Mouse (Mus musculus): ENCODE results near the gene Rgs6. TPM values are rescaled to one million over a fixed set of nuclear protein-coding genes. Genes with fewer than 3 reads are reported as not detected.

Rgs6 gene
- polyA plus RNA-seq, 1 experiment from 2014 or later, result 16.7 TPM

GRCm38 (mm10) chr12:83204361-83204760 is 616.3 kb downstream of the Rgs6 start:
- peaks cover 16% of the 10 kb centered on the region for H3K4me1 ChIP-seq (replicated peaks; ENCODE audit: control insufficient read depth, insufficient read depth, low read length)
- 56% methylated on average over 5 of the region's 5 CpGs for WGBS
- H3K27me3 ChIP-seq (replicated peaks; ENCODE audit: control insufficient read depth, insufficient read depth, low read length), result no peaks in the 10 kb centered on the region
- no peak overlapping the region for H3K4me3 ChIP-seq (replicated peaks; ENCODE audit: low read length)
- H3K36me3 ChIP-seq (ENCODE audit: control insufficient read depth, insufficient read depth), result no peaks in the 10 kb centered on the region
- H3K4me2 ChIP-seq (ENCODE audit: low read length), result no peak overlapping the region
- H3K9ac ChIP-seq (replicated peaks; ENCODE audit: low read depth, low read length), result no peak overlapping the region
- no peak for ATAC-seq
- H3K9me3 ChIP-seq (ENCODE audit: control insufficient read depth, low read length), result no peaks in the 10 kb centered on the region
- H3K27ac ChIP-seq (ENCODE audit: low read length), result no peak overlapping the region

GRCm38 (mm10) chr12:83206866-83207265 is 618.8 kb downstream of the Rgs6 start:
- 74% methylated on average over 6 of the region's 6 CpGs for WGBS

GRCm38 (mm10) chr12:83207481-83207880 is 619.4 kb downstream of the Rgs6 start:
- no peaks in the 10 kb centered on the region for H3K36me3 ChIP-seq (ENCODE audit: control insufficient read depth, insufficient read depth)
- no peak overlapping the region for H3K4me2 ChIP-seq (ENCODE audit: low read length)
- no peak overlapping the region; the same call in 1 of the 2 replicates for H3K27ac ChIP-seq (ENCODE audit: low read length)
- H3K4me3 ChIP-seq (replicated peaks; ENCODE audit: low read length), result no peak overlapping the region
- no peak for ATAC-seq
- 81% methylated on average over 5 of the region's 5 CpGs for WGBS
- H3K9me3 ChIP-seq (ENCODE audit: control insufficient read depth, low read length), result no peaks in the 10 kb centered on the region
- H3K4me1 ChIP-seq (replicated peaks; ENCODE audit: control insufficient read depth, insufficient read depth, low read length), result peaks cover 20% of the 10 kb centered on the region
- no peak overlapping the region for H3K9ac ChIP-seq (replicated peaks; ENCODE audit: low read depth, low read length)
- H3K27me3 ChIP-seq (replicated peaks; ENCODE audit: control insufficient read depth, insufficient read depth, low read length), result no peaks in the 10 kb centered on the region

More at GRCm38 (mm10) chr12:83206866-83207265, 618.8 kb downstream of the Rgs6 start:
- no peaks in the 10 kb centered on the region for H3K27me3 ChIP-seq (replicated peaks; ENCODE audit: control insufficient read depth, insufficient read depth, low read length)
- H3K9me3 ChIP-seq (ENCODE audit: control insufficient read depth, low read length), result no peaks in the 10 kb centered on the region
- ATAC-seq, result no peak
- H3K27ac ChIP-seq (ENCODE audit: low read length), result no peak overlapping the region
- peaks cover 20% of the 10 kb centered on the region for H3K4me1 ChIP-seq (replicated peaks; ENCODE audit: control insufficient read depth, insufficient read depth, low read length)
- no peak overlapping the region for H3K4me2 ChIP-seq (ENCODE audit: low read length)
- no peak overlapping the region for H3K4me3 ChIP-seq (replicated peaks; ENCODE audit: low read length)
- no peak overlapping the region for H3K9ac ChIP-seq (replicated peaks; ENCODE audit: low read depth, low read length)
- no peaks in the 10 kb centered on the region for H3K36me3 ChIP-seq (ENCODE audit: control insufficient read depth, insufficient read depth)

GRCm38 (mm10) chr12:83208011-83208410 is 619.9 kb downstream of the Rgs6 start:
- H3K27me3 ChIP-seq (replicated peaks; ENCODE audit: control insufficient read depth, insufficient read depth, low read length), result no peaks in the 10 kb centered on the region
- no peak overlapping the region for H3K4me2 ChIP-seq (ENCODE audit: low read length)
- no peaks in the 10 kb centered on the region for H3K36me3 ChIP-seq (ENCODE audit: control insufficient read depth, insufficient read depth)
- peak; percentile 69 for ATAC-seq
- no peak overlapping the region for H3K9ac ChIP-seq (replicated peaks; ENCODE audit: low read depth, low read length)
- no peaks in the 10 kb centered on the region for H3K9me3 ChIP-seq (ENCODE audit: control insufficient read depth, low read length)
- peaks cover 20% of the 10 kb centered on the region for H3K4me1 ChIP-seq (replicated peaks; ENCODE audit: control insufficient read depth, insufficient read depth, low read length)
- WGBS, result 44% methylated on average over 8 of the region's 8 CpGs
- no peak overlapping the region for H3K4me3 ChIP-seq (replicated peaks; ENCODE audit: low read length)
- H3K27ac ChIP-seq (ENCODE audit: low read length), result peak overlapping the region; percentile 51

- WGBS, result 56% methylated on average over 6 of the region's 6 CpGs
- Histone ChIP-seq H3K4me2 (ENCODE audit: low read length) (no peak overlapping the region), H3K27me3 (replicated peaks; ENCODE audit: control insufficient read depth, insufficient read depth, low read length) (no peaks in the 10 kb centered on the region), H3K4me3 (replicated peaks; ENCODE audit: low read length) (no peak overlapping the region), H3K4me1 (replicated peaks; ENCODE audit: control insufficient read depth, insufficient read depth, low read length) (peaks cover 20% of the 10 kb centered on the region), H3K9me3 (ENCODE audit: control insufficient read depth, low read length) (no peaks in the 10 kb centered on the region), H3K36me3 (ENCODE audit: control insufficient read depth, insufficient read depth) (no peaks in the 10 kb centered on the region), H3K27ac (ENCODE audit: low read length) (peak overlapping the region; percentile 51), H3K9ac (replicated peaks; ENCODE audit: low read depth, low read length) (no peak overlapping the region)
- ATAC-seq, result no peak
These were observed 620.7 kb downstream of the Rgs6 start for GRCm38 (mm10) chr12:83208841-83209240.

- Histone ChIP-seq H3K27me3 (replicated peaks; ENCODE audit: control insufficient read depth, insufficient read depth, low read length) (no peaks in the 10 kb centered on the region), H3K4me1 (replicated peaks; ENCODE audit: control insufficient read depth, insufficient read depth, low read length) (peaks cover 20% of the 10 kb centered on the region), H3K4me2 (ENCODE audit: low read length) (no peak overlapping the region), H3K9me3 (ENCODE audit: control insufficient read depth, low read length) (no peaks in the 10 kb centered on the region), H3K27ac (ENCODE audit: low read length) (no peak overlapping the region), H3K9ac (replicated peaks; ENCODE audit: low read depth, low read length) (no peak overlapping the region), H3K36me3 (ENCODE audit: control insufficient read depth, insufficient read depth) (no peaks in the 10 kb centered on the region), H3K4me3 (replicated peaks; ENCODE audit: low read length) (no peak overlapping the region)
- WGBS, result 6% methylated on average over 6 of the region's 6 CpGs
- no peak for ATAC-seq
These were observed 621.4 kb downstream of the Rgs6 start for GRCm38 (mm10) chr12:83209461-83209860.

- Histone ChIP-seq H3K9ac (replicated peaks; ENCODE audit: low read depth, low read length) (no peak overlapping the region), H3K27ac (ENCODE audit: low read length) (no peak overlapping the region), H3K4me3 (replicated peaks; ENCODE audit: low read length) (no peak overlapping the region), H3K36me3 (ENCODE audit: control insufficient read depth, insufficient read depth) (no peaks in the 10 kb centered on the region), H3K4me2 (ENCODE audit: low read length) (no peak overlapping the region), H3K4me1 (replicated peaks; ENCODE audit: control insufficient read depth, insufficient read depth, low read length) (peaks cover 20% of the 10 kb centered on the region), H3K9me3 (ENCODE audit: control insufficient read depth, low read length) (no peaks in the 10 kb centered on the region), H3K27me3 (replicated peaks; ENCODE audit: control insufficient read depth, insufficient read depth, low read length) (no peaks in the 10 kb centered on the region)
- 73% methylated on average over 5 of the region's 5 CpGs for WGBS
- ATAC-seq, result no peak
These were observed 622.2 kb downstream of the Rgs6 start for GRCm38 (mm10) chr12:83210294-83210693.

GRCm38 (mm10) chr12:83210735-83211134 is 622.6 kb downstream of the Rgs6 start:
- H3K4me3 ChIP-seq (replicated peaks; ENCODE audit: low read length), result no peak overlapping the region
- H3K4me1 ChIP-seq (replicated peaks; ENCODE audit: control insufficient read depth, insufficient read depth, low read length), result peaks cover 20% of the 10 kb centered on the region
- 73% methylated on average over 3 of the region's 3 CpGs for WGBS
- no peak overlapping the region for H3K4me2 ChIP-seq (ENCODE audit: low read length)
- no peak for ATAC-seq
- H3K9ac ChIP-seq (replicated peaks; ENCODE audit: low read depth, low read length), result no peak overlapping the region
- H3K27me3 ChIP-seq (replicated peaks; ENCODE audit: control insufficient read depth, insufficient read depth, low read length), result no peaks in the 10 kb centered on the region
- no peak overlapping the region for H3K27ac ChIP-seq (ENCODE audit: low read length)
- no peaks in the 10 kb centered on the region for H3K36me3 ChIP-seq (ENCODE audit: control insufficient read depth, insufficient read depth)
- no peaks in the 10 kb centered on the region for H3K9me3 ChIP-seq (ENCODE audit: control insufficient read depth, low read length)

GRCm38 (mm10) chr12:83211146-83211822 is 623.2 kb downstream of the Rgs6 start:
- Histone ChIP-seq H3K4me3 (replicated peaks; ENCODE audit: low read length) (no peak overlapping the region), H3K27me3 (replicated peaks; ENCODE audit: control insufficient read depth, insufficient read depth, low read length) (no peaks in the 10 kb centered on the region), H3K9ac (replicated peaks; ENCODE audit: low read depth, low read length) (no peak overlapping the region), H3K4me2 (ENCODE audit: low read length) (no peak overlapping the region), H3K4me1 (replicated peaks; ENCODE audit: control insufficient read depth, insufficient read depth, low read length) (peaks cover 20% of the 10 kb centered on the region), H3K36me3 (ENCODE audit: control insufficient read depth, insufficient read depth) (no peaks in the 10 kb centered on the region), H3K27ac (ENCODE audit: low read length) (no peak overlapping the region), H3K9me3 (ENCODE audit: control insufficient read depth, low read length) (no peaks in the 10 kb centered on the region)
- no peak for ATAC-seq
- 80% methylated on average over 7 of the region's 7 CpGs for WGBS
